Mouse (Mus musculus) ES-CJ7 (cell line): ENCODE data around the gene Grpel1.
A peak's percentile ranks its signal among the peaks of the same experiment; 100 is the strongest.

Source experiments
- DNase-seq: peaks from one replicate; pipeline ENCODE4 v3.0.0; 2011; ENCODE audit warnings: low read depth, low spot score

Grpel1 gene

GRCm38 (mm10) chr5:36461231-36461630 is 3.6 kb upstream of the Grpel1 start:
- DNase-seq = no peak

- DNase-seq = peak; percentile 69
These were observed 2.0 kb upstream of the Grpel1 start for GRCm38 (mm10) chr5:36462810-36463209.

- no peak for DNase-seq
These were observed 1.4 kb upstream of the Grpel1 start for GRCm38 (mm10) chr5:36463391-36463790.

- DNase-seq = no peak
These were observed 1.1 kb downstream of the Grpel1 start for GRCm38 (mm10) chr5:36465889-36466288.

- DNase-seq = no peak
These were observed 6.4 kb downstream of the Grpel1 start for GRCm38 (mm10) chr5:36471206-36471605.

- DNase-seq = no peak
These were observed 8.3 kb downstream of the Grpel1 start for GRCm38 (mm10) chr5:36472876-36473655.

GRCm38 (mm10) chr5:36474283-36474682 is 9.5 kb downstream of the Grpel1 start:
- peak; percentile 79 for DNase-seq

GRCm38 (mm10) chr5:36477486-36477885 is 12.7 kb downstream of the Grpel1 start:
- no peak for DNase-seq

- no peak for DNase-seq
These were observed 14.0 kb downstream of the Grpel1 start for GRCm38 (mm10) chr5:36478540-36479420.

GRCm38 (mm10) chr5:36479735-36480134 is 14.9 kb downstream of the Grpel1 start:
- DNase-seq = no peak

- DNase-seq = no peak
These were observed 15.6 kb downstream of the Grpel1 start for GRCm38 (mm10) chr5:36480398-36480797.

GRCm38 (mm10) chr5:36481114-36481513 is 16.3 kb downstream of the Grpel1 start:
- peak; percentile 28 for DNase-seq

- no peak for DNase-seq
These were observed 18.7 kb downstream of the Grpel1 start for GRCm38 (mm10) chr5:36483203-36484101.

- DNase-seq = peak; percentile 98
These were observed 19.6 kb downstream of the Grpel1 start, which contains the start of the genes Tada2b and Ccdc96 for GRCm38 (mm10) chr5:36484171-36484990. Gene Tada2b (minus strand): TSS chr5:36484285. Gene Ccdc96 (plus strand): TSS chr5:36484588.

- DNase-seq = peak; percentile 15
These were observed 20.5 kb downstream of the Grpel1 start for GRCm38 (mm10) chr5:36485306-36485705.

GRCm38 (mm10) chr5:36489225-36489624 is 24.4 kb downstream of the Grpel1 start:
- DNase-seq = peak; percentile 37

GRCm38 (mm10) chr5:36493919-36494318 is 29.1 kb downstream of the Grpel1 start:
- DNase-seq = no peak

GRCm38 (mm10) chr5:36494709-36495108 is 29.9 kb downstream of the Grpel1 start:
- no peak for DNase-seq

GRCm38 (mm10) chr5:36505235-36505634 is 40.4 kb downstream of the Grpel1 start:
- peak; percentile 7 for DNase-seq

GRCm38 (mm10) chr5:36505643-36506042 is 40.8 kb downstream of the Grpel1 start:
- no peak for DNase-seq

GRCm38 (mm10) chr5:36508351-36508750 is 43.6 kb downstream of the Grpel1 start:
- no peak for DNase-seq
